Mouse (Mus musculus): Measurements from ENCODE around the gene Marveld3.

Gene Marveld3

GRCm38 (mm10) chr8:109904928-109905668, 56.9 kb downstream of the Marveld3 start:
- in situ Hi-C loops (cut with MboI, MseI): no loop called here

DNA sequence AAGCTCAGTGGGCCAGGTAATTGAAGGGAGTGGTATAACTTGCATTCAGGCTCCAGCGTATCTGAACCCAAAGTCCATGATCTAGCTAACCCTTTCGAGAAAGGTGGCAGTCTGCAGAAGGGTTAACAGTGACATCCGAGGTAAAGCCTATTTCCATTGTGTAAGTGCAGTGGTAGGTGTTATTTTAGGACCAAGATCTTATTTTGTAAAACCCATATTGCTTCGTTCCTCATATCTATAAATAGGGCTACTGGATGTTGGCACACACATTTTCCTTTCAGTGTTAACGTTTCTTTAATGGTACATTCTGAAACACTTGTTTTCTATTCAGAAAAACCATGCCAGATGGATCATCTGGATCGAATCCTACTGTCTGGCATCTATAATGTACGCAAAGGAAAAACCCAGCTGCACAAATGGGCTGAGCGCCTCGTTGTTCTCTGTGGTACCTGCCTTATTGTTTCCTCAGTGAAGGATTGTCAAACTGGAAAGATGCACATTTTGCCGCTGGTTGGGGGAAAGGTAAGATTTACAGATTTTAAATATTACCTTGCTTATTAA, 58.0 kb downstream of the Marveld3 start:
- in situ Hi-C loops (cut with MboI, MseI): no loop called here

GRCm38 (mm10) chr8:109902379-109902778, 59.6 kb downstream of the Marveld3 start:
- in situ Hi-C loops (cut with MboI, MseI): no loop called here
